Mouse (Mus musculus): ENCODE data around the gene Plxnb1. TPM values are rescaled to one million over a fixed set of nuclear protein-coding genes. Genes with fewer than 3 reads are reported as not detected.

The Plxnb1 gene
- 67.5 and 82.1 TPM in 2 replicates for polyA plus RNA-seq (2012; rRNA removed)

GRCm38 (mm10) chr9:109095137-109095982 lies at the start of gene Plxnb1:
Gene Plxnb1, plus strand, starts transcription at chr9:109095389.
- TF ChIP-seq POLR2A (IDR thresholded peaks at IDR 0.05; ENCODE audit: borderline replicate concordance, extremely low read depth, insufficient read depth, insufficient read length, poor library complexity, severe bottlenecking) (peak; percentile 77), CTCF (IDR thresholded peaks at IDR 0.05; ENCODE audit: borderline replicate concordance, extremely low read depth, insufficient read depth, insufficient read length) (no peak)
- peak; percentile 95 for DNase-seq (ENCODE audit: low read depth)

DNA sequence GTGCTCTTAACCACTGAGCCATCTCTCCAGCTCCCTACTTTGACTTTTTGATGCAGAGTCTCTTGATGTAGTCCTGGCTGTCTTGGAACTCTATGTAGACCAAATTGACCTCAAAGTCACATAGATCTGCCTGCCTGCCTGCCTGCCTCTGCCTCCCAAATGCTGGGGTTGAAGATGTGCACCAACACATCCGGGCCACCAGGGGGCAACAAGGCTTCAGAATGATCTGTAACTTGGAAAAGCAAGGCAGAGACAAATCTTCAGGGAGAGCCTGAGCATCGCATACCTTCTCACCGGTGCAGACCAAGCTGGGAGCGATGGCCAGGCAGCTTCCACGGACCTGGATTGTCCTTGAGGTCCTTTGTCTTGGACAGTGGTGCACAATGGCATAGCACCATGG lies 48.9 kb upstream of the Plxnb1 start:
- no peak for TF ChIP-seq POLR2A (IDR thresholded peaks at IDR 0.05; ENCODE audit: borderline replicate concordance, extremely low read depth, insufficient read depth, insufficient read length, poor library complexity, severe bottlenecking)
- TF ChIP-seq CTCF (IDR thresholded peaks at IDR 0.05; ENCODE audit: borderline replicate concordance, extremely low read depth, insufficient read depth, insufficient read length), result peak; percentile 66
- DNase-seq (ENCODE audit: low read depth), result peak; percentile 48

- TF ChIP-seq CTCF (IDR thresholded peaks at IDR 0.05; ENCODE audit: borderline replicate concordance, extremely low read depth, insufficient read depth, insufficient read length) (no peak), POLR2A (IDR thresholded peaks at IDR 0.05; ENCODE audit: borderline replicate concordance, extremely low read depth, insufficient read depth, insufficient read length, poor library complexity, severe bottlenecking) (no peak)
- DNase-seq (ENCODE audit: low read depth), result no peak
Measured at GRCm38 (mm10) chr9:109049316-109049715, 45.9 kb upstream of the Plxnb1 start.

DNA sequence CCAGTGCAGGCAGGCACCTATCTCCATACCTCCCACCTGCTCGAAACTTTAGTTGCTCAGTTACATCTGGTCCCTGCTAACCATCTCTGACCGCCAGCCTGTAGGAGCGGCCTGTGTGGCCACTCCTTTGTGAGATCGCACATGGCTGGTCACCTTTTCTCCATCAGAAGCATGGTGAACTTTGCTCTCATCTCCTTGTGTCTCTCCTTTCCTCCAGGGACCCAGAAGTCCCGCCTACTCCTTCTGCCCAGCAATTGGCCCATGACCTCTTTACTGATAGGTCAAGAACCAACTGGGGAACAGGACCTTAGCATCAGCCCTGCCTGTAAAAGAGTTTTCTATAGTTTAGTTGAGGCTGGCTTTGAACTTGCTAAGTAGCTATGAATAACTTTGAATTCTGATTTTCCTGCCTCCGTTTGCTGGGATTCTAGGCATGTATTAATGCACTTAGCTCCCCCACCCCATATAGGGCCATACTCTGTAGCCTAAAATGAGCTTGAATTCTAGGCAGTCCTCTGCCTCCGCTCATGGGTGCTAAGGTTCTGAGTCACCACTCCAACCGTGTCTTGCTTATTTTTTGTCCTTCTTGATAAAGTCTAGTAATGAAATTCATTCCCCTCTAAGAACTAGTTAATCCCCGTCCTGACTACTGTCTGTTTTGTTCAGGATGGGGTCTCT lies 45.1 kb upstream of the Plxnb1 start:
- TF ChIP-seq CTCF (IDR thresholded peaks at IDR 0.05; ENCODE audit: borderline replicate concordance, extremely low read depth, insufficient read depth, insufficient read length), result no peak
- no peak for TF ChIP-seq POLR2A (IDR thresholded peaks at IDR 0.05; ENCODE audit: borderline replicate concordance, extremely low read depth, insufficient read depth, insufficient read length, poor library complexity, severe bottlenecking)
- DNase-seq (ENCODE audit: low read depth), result no peak

DNA sequence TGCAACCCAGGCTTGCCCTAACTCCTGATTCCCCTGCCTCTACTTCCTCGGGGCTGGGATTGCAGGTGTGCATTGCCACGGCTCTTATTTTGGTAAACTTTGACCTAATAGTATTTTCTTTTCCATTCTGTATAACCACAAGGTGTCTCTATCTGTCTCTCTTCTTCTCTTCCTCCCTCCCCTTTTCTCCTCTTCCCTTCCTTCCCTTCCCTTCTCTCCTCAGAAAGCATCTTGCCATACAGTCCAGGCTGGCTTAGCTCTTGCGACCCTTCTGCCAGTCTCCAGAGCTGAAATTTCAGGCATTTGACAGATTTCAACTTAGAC lies 44.6 kb upstream of the Plxnb1 start:
- DNase-seq (ENCODE audit: low read depth), result no peak
- TF ChIP-seq POLR2A (IDR thresholded peaks at IDR 0.05; ENCODE audit: borderline replicate concordance, extremely low read depth, insufficient read depth, insufficient read length, poor library complexity, severe bottlenecking) (no peak), CTCF (IDR thresholded peaks at IDR 0.05; ENCODE audit: borderline replicate concordance, extremely low read depth, insufficient read depth, insufficient read length) (no peak)

- DNase-seq (ENCODE audit: low read depth), result no peak
- no peak for TF ChIP-seq CTCF (IDR thresholded peaks at IDR 0.05; ENCODE audit: borderline replicate concordance, extremely low read depth, insufficient read depth, insufficient read length)
- no peak for TF ChIP-seq POLR2A (IDR thresholded peaks at IDR 0.05; ENCODE audit: borderline replicate concordance, extremely low read depth, insufficient read depth, insufficient read length, poor library complexity, severe bottlenecking)
Measured at GRCm38 (mm10) chr9:109051011-109051501, 44.1 kb upstream of the Plxnb1 start.

DNA sequence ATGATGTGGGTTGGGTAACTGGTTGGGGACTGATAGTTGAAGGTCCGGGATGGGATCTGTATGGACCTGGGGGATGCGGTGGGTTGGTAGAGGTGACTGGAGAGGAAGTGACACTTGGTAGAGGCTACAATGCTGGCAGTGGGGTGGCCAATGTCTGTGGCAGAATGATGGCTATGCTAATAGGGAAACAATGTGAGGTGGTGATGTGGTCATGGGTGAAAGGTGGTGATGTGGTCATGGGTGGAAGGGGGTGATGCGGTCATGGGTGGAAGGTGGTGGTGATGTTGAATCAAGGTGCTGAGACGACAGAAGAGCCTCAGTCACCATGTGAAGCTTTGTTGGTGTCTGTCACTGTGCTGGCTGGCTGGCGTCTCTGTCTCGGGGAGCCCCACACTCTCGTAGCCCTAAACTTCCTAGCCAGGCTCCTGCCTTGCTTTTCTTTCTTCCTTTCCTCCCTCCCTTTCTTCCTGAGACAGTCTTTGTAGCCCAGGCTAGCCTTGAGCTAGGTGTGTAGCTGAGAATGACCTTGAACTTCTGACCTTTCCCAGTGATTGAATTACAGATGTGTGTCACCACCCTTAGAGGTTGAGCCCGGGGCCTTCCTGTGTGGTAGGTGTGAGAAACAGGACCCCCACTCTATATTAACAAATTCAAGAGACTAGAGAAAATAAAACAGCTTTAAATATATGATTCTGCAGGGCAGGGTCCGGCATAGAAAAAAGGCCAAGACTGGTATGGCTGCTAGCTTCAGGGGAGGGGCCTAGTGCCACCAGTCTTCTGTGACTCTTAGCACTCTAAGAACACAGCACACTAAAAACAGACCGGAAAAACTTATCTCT lies 43.3 kb upstream of the Plxnb1 start:
- no peak for DNase-seq (ENCODE audit: low read depth)
- no peak for TF ChIP-seq POLR2A (IDR thresholded peaks at IDR 0.05; ENCODE audit: borderline replicate concordance, extremely low read depth, insufficient read depth, insufficient read length, poor library complexity, severe bottlenecking)

GRCm38 (mm10) chr9:109052490-109053260 lies 42.5 kb upstream of the Plxnb1 start:
- no peak for TF ChIP-seq POLR2A (IDR thresholded peaks at IDR 0.05; ENCODE audit: borderline replicate concordance, extremely low read depth, insufficient read depth, insufficient read length, poor library complexity, severe bottlenecking)
- no peak for TF ChIP-seq CTCF (IDR thresholded peaks at IDR 0.05; ENCODE audit: borderline replicate concordance, extremely low read depth, insufficient read depth, insufficient read length)
- no peak for DNase-seq (ENCODE audit: low read depth)

GRCm38 (mm10) chr9:109053366-109053765 lies 41.8 kb upstream of the Plxnb1 start:
- no peak for DNase-seq (ENCODE audit: low read depth)
- TF ChIP-seq POLR2A (IDR thresholded peaks at IDR 0.05; ENCODE audit: borderline replicate concordance, extremely low read depth, insufficient read depth, insufficient read length, poor library complexity, severe bottlenecking) (no peak), CTCF (IDR thresholded peaks at IDR 0.05; ENCODE audit: borderline replicate concordance, extremely low read depth, insufficient read depth, insufficient read length) (no peak)

DNA sequence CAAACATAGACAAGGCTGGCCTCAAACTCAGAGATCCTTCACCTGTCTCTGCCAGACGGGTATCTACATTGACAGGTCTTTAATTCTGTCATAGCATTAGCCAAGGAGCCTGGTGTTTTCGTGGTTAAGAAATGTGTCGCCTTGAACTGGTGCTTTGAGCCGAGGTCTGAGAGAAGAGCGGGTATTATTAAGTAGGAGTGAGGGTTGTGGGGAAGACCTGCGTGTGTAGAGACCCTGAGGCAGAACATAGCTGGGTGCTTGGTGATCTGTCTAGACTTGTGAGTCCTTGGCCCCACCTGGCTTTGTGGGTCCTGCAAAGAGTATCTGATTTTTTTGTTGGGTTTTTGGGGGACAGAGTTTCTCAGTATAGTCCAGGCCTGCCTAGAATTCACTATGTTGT lies 41.3 kb upstream of the Plxnb1 start:
- DNase-seq (ENCODE audit: low read depth), result no peak
- TF ChIP-seq POLR2A (IDR thresholded peaks at IDR 0.05; ENCODE audit: borderline replicate concordance, extremely low read depth, insufficient read depth, insufficient read length, poor library complexity, severe bottlenecking) (no peak), CTCF (IDR thresholded peaks at IDR 0.05; ENCODE audit: borderline replicate concordance, extremely low read depth, insufficient read depth, insufficient read length) (no peak)

Measured in brain, embryonic 14.5 days (tissue).